Mouse (Mus musculus) cortical plate, adult 2 months (tissue): ENCODE measurements around the gene Cmah.

Experiments
- CTCF ChIP-seq: fragments of 200-500 bp; IDR thresholded peaks from 2 replicates; pipeline ENCODE4 v1.5.1; 2011; ENCODE audit warnings: mild to moderate bottlenecking, control low read depth, low read length; ENCODE audit not compliant: insufficient read depth; ENCODE audit errors: extremely low read depth
- POLR2A ChIP-seq: fragments of 200-500 bp; IDR thresholded peaks from 2 replicates; pipeline ENCODE4 v1.6.1; 2011; ENCODE audit warnings: mild to moderate bottlenecking, low read length, control low read depth; ENCODE audit not compliant: insufficient read depth; ENCODE audit errors: extremely low read depth

DNA sequence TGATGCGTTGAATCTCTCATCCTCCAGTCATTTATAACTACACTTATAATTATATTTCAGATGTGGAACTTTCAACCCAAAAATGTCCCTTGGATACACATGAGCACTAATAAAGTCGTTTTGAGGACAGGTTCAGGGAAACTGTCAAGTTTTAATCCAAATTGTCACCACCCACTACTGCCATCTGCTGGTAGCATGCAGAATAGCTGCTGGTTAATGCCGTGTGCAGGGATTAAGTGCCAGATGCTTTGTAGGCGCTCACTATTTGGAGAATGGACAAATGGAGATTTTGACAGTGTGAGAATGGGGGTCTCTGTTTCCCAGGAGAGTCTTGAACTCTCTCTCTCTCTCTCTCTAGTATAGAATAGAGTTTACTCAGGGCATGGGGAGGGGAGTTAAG, 30.0 kb upstream of the Cmah start:
- TF ChIP-seq CTCF = peak; percentile 85
- no peak for TF ChIP-seq POLR2A
